Comparison of ENCODE assay signal across 9 mouse cellular contexts in genomic region chr16:49953817-49954216, GRCm38 (mm10).
A peak's percentile ranks its signal among the peaks of the same experiment; 100 is the strongest.
DNase-seq lines count a peak whose midpoint lies in the region; ATAC-seq and TF ChIP-seq lines count a peak whose summit lies in the region.
"Had no signal": no experiment of that assay in that cellular context is flagged by ENCODE, and none has a peak within 500 bp of the region (broad histone marks: within the 10 kb centered on the region; RNA-seq: fewer than 3 reads in every experiment).

No protein-coding gene starts in this region.

- peaks cover 23% of the 10 kb centered on the region for H3K4me1 ChIP-seq in lung, adult 2 months (ENCODE audit: control insufficient read depth, insufficient read depth, low read length)
- H3K4me1 ChIP-seq in heart, embryonic 16.5 days (ENCODE audit: control insufficient read depth, insufficient read depth, low read length), result no peaks in the 10 kb centered on the region
- H3K4me1 ChIP-seq in cerebellum, adult 2 months (ENCODE audit: control insufficient read depth, insufficient read depth, low read length), result no peaks in the 10 kb centered on the region; the same call in 1 of the 2 replicates

- peak overlapping the region; percentile 58 for H3K27ac ChIP-seq in heart, embryonic 16.5 days (ENCODE audit: low read length)
- H3K27ac ChIP-seq in cerebellum, adult 2 months (ENCODE audit: insufficient read depth, low read length), result no peak overlapping the region

- TF ChIP-seq CTCF in lung, adult 2 months (IDR thresholded peaks at IDR 0.05; ENCODE audit: insufficient read depth, low read length), result no peak
- TF ChIP-seq CTCF in cerebellum, adult 2 months (IDR thresholded peaks at IDR 0.05; ENCODE audit: borderline replicate concordance, insufficient read depth, low read depth, low read length), result no peak

- H3K4me2 ChIP-seq in heart, embryonic 16.5 days (ENCODE audit: low read depth, low read length), result no peak overlapping the region
- H3K4me2 ChIP-seq: midbrain, embryonic 11.5 days had no signal

- H3K9me3 ChIP-seq in heart, embryonic 16.5 days (replicated peaks; ENCODE audit: control insufficient read depth, low read length), result 0 out of 2 replicates have a peak, but pooled peaks cover 3% of the 10 kb centered on the region

- H3K36me3 ChIP-seq in heart, embryonic 16.5 days (ENCODE audit: control insufficient read depth, insufficient read depth), result no peaks in the 10 kb centered on the region

- H3K9ac ChIP-seq in heart, embryonic 16.5 days (ENCODE audit: low read length), result no peak overlapping the region

- no peak for TF ChIP-seq POLR2A in lung, adult 2 months (IDR thresholded peaks at IDR 0.05; ENCODE audit: borderline replicate concordance, extremely low read depth, low read depth, low read length)
- no peak for TF ChIP-seq POLR2A in cerebellum, adult 2 months (IDR thresholded peaks at IDR 0.05; ENCODE audit: borderline replicate concordance, insufficient read depth, low read length)

- H3K4me3 ChIP-seq in lung, adult 2 months (replicated peaks; ENCODE audit: extremely low read depth, low read depth, low read length), result no peak overlapping the region
- no peak overlapping the region for H3K4me3 ChIP-seq in heart, embryonic 16.5 days (ENCODE audit: low read length)
- H3K4me3 ChIP-seq in cerebellum, adult 2 months (replicated peaks; ENCODE audit: insufficient read depth, low read depth, low read length), result no peak overlapping the region

- 14% methylated on average over 3 of the region's 3 CpGs for WGBS in lung, adult 2 months
- WGBS in heart, embryonic 16.5 days, result 48% methylated on average over 3 of the region's 3 CpGs
- WGBS in cerebellum, adult 2 months, result 66% methylated on average over 3 of the region's 3 CpGs

- H3K27me3 ChIP-seq in heart, embryonic 16.5 days (ENCODE audit: control insufficient read depth, insufficient read depth, low read length), result no peaks in the 10 kb centered on the region
- no peaks in the 10 kb centered on the region for H3K27me3 ChIP-seq in cerebellum, adult 2 months (ENCODE audit: control insufficient read depth, insufficient read depth, low read length)

- DNase-seq in lung, adult 18-20 months, result peak; percentile 43 to 72
- no peak for DNase-seq in lung, adult 2 months
- peak; percentile 31 to 40 for DNase-seq in kidney, postnatal 4 days
- peak; percentile 29 for DNase-seq in yolk sac, embryonic 10.5 days (ENCODE audit: low spot score)
- no peak for DNase-seq in urinary bladder, postnatal 4 days (ENCODE audit: low spot score in 2 of 2)
- DNase-seq in cerebellum, adult 2 months, result no peak
- no peak for DNase-seq in testis, postnatal 14 days (ENCODE audit: low spot score)

- peak; percentile 66 for ATAC-seq in heart, embryonic 16.5 days (replicated peaks; ENCODE audit: extremely low read depth, insufficient read depth, low FRiP score)

Comparison
In these comparisons a context has a peak if more than half of its experiments do, and no peak if none do; other contexts are left out.
1. DNase-seq: peak in lung, adult 18-20 months (2 of 2), kidney, postnatal 4 days (2 of 2) and yolk sac, embryonic 10.5 days (single experiment); none in lung, adult 2 months (single experiment), urinary bladder, postnatal 4 days (0 of 2), cerebellum, adult 2 months (0 of 2) and testis, postnatal 14 days (single experiment).